Mouse (Mus musculus) lung, embryonic 14.5 days (tissue): ENCODE results near the gene B4galnt1. TPM values are rescaled to one million over a fixed set of nuclear protein-coding genes. Genes with fewer than 3 reads are reported as not detected.
A peak's percentile ranks its signal among the peaks of the same experiment; 100 is the strongest.

Experiments
- ATAC-seq: fragments of 200-750 bp; cut with Nextera tagmentation; 2 replicates; pipeline ENCODE4 v1.8.0; 2017; ENCODE audit warnings: mild to moderate bottlenecking, moderate TSS enrichment, moderate library complexity; ENCODE audit not compliant: insufficient read depth
- DNase-seq: peaks from one replicate; pipeline ENCODE4 v3.0.0-alpha.2; 2015
- H3K27ac ChIP-seq: fragments of 300-500 bp; sonication (generic); 2 replicates; pipeline ENCODE4 v1.5.1; 2014; ENCODE audit warnings: low read depth, mild to moderate bottlenecking, moderate library complexity
- H3K27me3 ChIP-seq: fragments of 300-500 bp; sonication (generic); 2 replicates; pipeline ENCODE4 v1.6.1; 2014; ENCODE audit warnings: low read length, control low read depth; ENCODE audit not compliant: insufficient read depth
- H3K36me3 ChIP-seq: fragments of 300-500 bp; sonication (generic); 2 replicates; pipeline ENCODE4 v1.6.1; 2014; ENCODE audit warnings: control low read depth; ENCODE audit not compliant: insufficient read depth
- H3K4me1 ChIP-seq: fragments of 300-500 bp; sonication (generic); 2 replicates; pipeline ENCODE4 v1.6.1; 2014; ENCODE audit warnings: antibody characterized with exemption, control low read depth; ENCODE audit not compliant: insufficient read depth
- H3K4me2 ChIP-seq: fragments of 300-500 bp; sonication (generic); 2 replicates; pipeline ENCODE4 v1.6.1; 2014; ENCODE audit warnings: mild to moderate bottlenecking
- H3K4me3 ChIP-seq: fragments of 300-500 bp; sonication (generic); 2 replicates; pipeline ENCODE4 v1.5.1; 2014; ENCODE audit warnings: low read depth, low read length
- H3K9ac ChIP-seq: fragments of 300-500 bp; sonication (generic); 2 replicates; pipeline ENCODE4 v1.6.1; 2014
- H3K9me3 ChIP-seq: fragments of 300-500 bp; sonication (generic); 2 replicates; pipeline ENCODE4 v1.6.1; 2016; ENCODE audit warnings: low read depth, low read length, control low read depth
- CTCF ChIP-seq: IDR thresholded peaks from 2 replicates; pipeline ENCODE4 v1.5.1; 2016; ENCODE audit warnings: antibody characterized with exemption, low read depth
- WGBS: fragments of 180-500 bp; shearing (Covaris S2); extraction: QIAGEN DNeasy Blood & Tissue Kit; methylation state at CpG from one replicate; pipeline ENCODE4 v1.1.7; 2014; 5-methylcytosine and 5-hydroxymethylcytosine counted together
- polyA plus RNA-seq: library from polyadenylated mRNA; unstranded; fragments of >200 nt; fragmentation: Nextera tagmentation; extraction: Ambion mirVana; gene quantifications from 2 replicates; pipeline ENCODE4 v1.2.1, GENCODE M21; 2014

Gene B4galnt1
- 2.9 and 4.4 TPM in 2 replicates for polyA plus RNA-seq

DNA sequence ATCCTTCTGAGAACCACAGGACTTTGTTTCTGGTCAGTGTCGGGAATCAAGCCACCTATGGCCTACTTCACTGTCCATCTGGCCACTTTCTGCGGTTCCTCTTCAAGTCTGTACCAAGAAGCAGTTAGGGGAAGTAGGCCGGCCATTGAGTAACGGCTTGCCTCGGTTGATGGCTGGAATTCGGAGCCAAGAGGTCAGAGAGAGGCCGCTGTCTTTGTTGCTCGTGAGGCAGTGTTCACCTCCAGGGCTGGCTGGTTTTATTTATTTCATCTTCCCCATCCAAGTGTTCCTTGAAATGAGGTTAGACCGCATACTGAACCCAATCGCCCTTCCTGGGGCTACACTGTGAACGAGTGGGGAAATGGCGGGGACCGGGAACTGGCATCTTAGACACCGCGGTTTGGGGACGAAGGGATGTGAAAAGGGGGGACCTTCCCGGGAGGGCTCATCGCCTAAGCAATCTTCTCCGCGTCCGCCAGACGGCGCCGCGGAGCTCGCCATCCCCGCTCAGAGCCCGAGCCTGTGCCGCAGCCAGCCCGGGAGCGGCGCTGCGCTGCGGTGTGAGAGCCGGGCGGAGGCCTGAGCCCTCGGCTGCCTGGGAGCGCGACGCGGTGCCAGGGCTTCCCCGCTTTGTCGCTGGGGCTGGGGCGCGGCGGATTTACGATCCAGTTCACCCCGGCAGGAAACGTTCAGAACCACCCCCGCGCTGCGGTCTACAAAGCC, at the start of gene B4galnt1:
Gene B4galnt1 (plus strand): TSS at position 595 of the 723 bp plus-strand sequence.
- H3K36me3 ChIP-seq, result no peaks in the 10 kb centered on the region
- H3K9me3 ChIP-seq, result no peaks in the 10 kb centered on the region
- peaks cover 6% of the 10 kb centered on the region; the same call in 1 of the 2 replicates for H3K4me1 ChIP-seq
- TF ChIP-seq CTCF, result peak; percentile 77
- ATAC-seq, result peak; percentile 89
- no peak within 1 kb of the TSS for H3K27ac ChIP-seq
- peak within 1 kb of the TSS; percentile 63 for H3K9ac ChIP-seq
- peak; percentile 91 for DNase-seq
- peak within 1 kb of the TSS; percentile 100 for H3K4me2 ChIP-seq
- peak within 1 kb of the TSS; percentile 62 for H3K4me3 ChIP-seq
- 3% methylated on average over 52 of the region's 52 CpGs for WGBS
- H3K27me3 ChIP-seq, result peaks cover 63% of the 10 kb centered on the region

DNA sequence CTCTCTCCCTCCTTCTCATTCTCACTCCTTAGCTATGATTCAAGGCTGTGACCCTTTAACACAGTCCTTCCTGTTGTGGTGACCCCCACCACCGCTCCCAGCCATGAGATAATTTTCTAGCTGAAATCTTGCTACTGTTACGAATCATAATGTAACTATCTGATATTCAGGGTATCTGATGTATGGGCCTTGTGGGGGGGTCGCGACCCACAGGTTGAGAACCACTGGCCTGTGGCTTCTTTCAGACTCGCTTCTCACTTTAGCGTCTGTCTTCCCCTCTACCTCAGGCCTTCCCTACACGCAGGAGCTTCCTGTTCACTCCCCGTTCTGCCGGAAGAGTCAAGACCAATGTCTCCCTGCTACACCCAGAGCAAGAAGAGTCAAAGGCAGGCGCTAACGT, 46.6 kb upstream of the B4galnt1 start:
- Histone ChIP-seq H3K9me3 (no peaks in the 10 kb centered on the region), H3K4me1 (peaks cover 3% of the 10 kb centered on the region; the same call in 1 of the 2 replicates), H3K27ac (no peak overlapping the region), H3K4me3 (no peak overlapping the region), H3K9ac (no peak overlapping the region), H3K4me2 (no peak overlapping the region), H3K36me3 (peaks cover 27% of the 10 kb centered on the region), H3K27me3 (no peaks in the 10 kb centered on the region)
- ATAC-seq, result no peak
- DNase-seq, result no peak
- 87% methylated on average over 11 of the region's 11 CpGs for WGBS
- TF ChIP-seq CTCF, result no peak

- peaks cover 27% of the 10 kb centered on the region for H3K36me3 ChIP-seq
- H3K9ac ChIP-seq, result no peak overlapping the region
- peaks cover 3% of the 10 kb centered on the region; the same call in 1 of the 2 replicates for H3K4me1 ChIP-seq
- H3K27ac ChIP-seq, result no peak overlapping the region
- 90% methylated on average over 10 of the region's 10 CpGs for WGBS
- no peaks in the 10 kb centered on the region for H3K27me3 ChIP-seq
- no peak for ATAC-seq
- no peak for DNase-seq
- no peaks in the 10 kb centered on the region for H3K9me3 ChIP-seq
- H3K4me3 ChIP-seq, result no peak overlapping the region
- TF ChIP-seq CTCF, result no peak
- no peak overlapping the region for H3K4me2 ChIP-seq
These were observed 45.8 kb upstream of the B4galnt1 start for GRCm38 (mm10) chr10:127119229-127119628.

GRCm38 (mm10) chr10:127120301-127121065, 44.5 kb upstream of the B4galnt1 start:
- DNase-seq (peak; percentile 23), ATAC-seq (peak; percentile 39)

GRCm38 (mm10) chr10:127121066-127121477, 44.0 kb upstream of the B4galnt1 start, which contains the start of gene Os9:
Os9 (minus strand) TSS chr10:127121131.
- ATAC-seq (peak; percentile 97), DNase-seq (peak; percentile 99)
- Histone ChIP-seq H3K9me3 (no peaks in the 10 kb centered on the region), H3K36me3 (peaks cover 27% of the 10 kb centered on the region), H3K27me3 (no peaks in the 10 kb centered on the region), H3K4me3 (peak within 1 kb of the TSS; percentile 75), H3K27ac (no peak within 1 kb of the TSS), H3K4me2 (peak within 1 kb of the TSS; percentile 93), H3K9ac (peak within 1 kb of the TSS; percentile 70), H3K4me1 (peaks cover 3% of the 10 kb centered on the region; the same call in 1 of the 2 replicates)
- under 1% methylated on average over 19 of the region's 19 CpGs for WGBS
- 0 out of 2 replicates have a peak, but pooled peaks have one; percentile 9 for TF ChIP-seq CTCF

More at GRCm38 (mm10) chr10:127120301-127121065, 44.5 kb upstream of the B4galnt1 start:
- peak overlapping the region; percentile 70 for H3K9ac ChIP-seq
- peaks cover 27% of the 10 kb centered on the region for H3K36me3 ChIP-seq
- H3K9me3 ChIP-seq, result no peaks in the 10 kb centered on the region
- peak overlapping the region; percentile 93 for H3K4me2 ChIP-seq
- no peak overlapping the region for H3K27ac ChIP-seq
- H3K4me1 ChIP-seq, result peaks cover 3% of the 10 kb centered on the region; the same call in 1 of the 2 replicates
- no peak for TF ChIP-seq CTCF
- H3K27me3 ChIP-seq, result no peaks in the 10 kb centered on the region
- H3K4me3 ChIP-seq, result peak overlapping the region; percentile 75
- WGBS, result 3% methylated on average over 34 of the region's 34 CpGs

DNA sequence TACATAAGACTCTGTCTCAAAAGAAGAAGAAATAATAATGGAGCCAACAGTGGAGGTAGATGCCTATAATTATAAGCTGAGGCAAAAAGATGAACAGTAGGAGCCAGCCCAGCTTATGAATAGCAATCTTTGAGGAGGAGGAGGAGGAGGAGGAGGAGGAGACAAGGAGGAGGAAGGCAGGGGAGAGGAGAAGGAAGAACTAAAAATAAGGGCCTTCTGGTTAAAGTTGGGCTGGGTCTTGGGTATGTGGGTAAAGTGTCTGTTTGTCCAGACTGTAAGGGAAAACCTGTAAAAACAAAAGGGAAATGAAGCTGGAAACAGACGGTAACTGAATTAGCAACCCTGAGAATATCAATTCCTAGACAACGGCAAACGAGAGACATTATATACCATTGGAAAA, 43.0 kb upstream of the B4galnt1 start:
- Histone ChIP-seq H3K27me3 (no peaks in the 10 kb centered on the region), H3K9me3 (no peaks in the 10 kb centered on the region), H3K4me1 (peaks cover 3% of the 10 kb centered on the region; the same call in 1 of the 2 replicates), H3K9ac (no peak overlapping the region), H3K4me2 (no peak overlapping the region), H3K27ac (no peak overlapping the region), H3K36me3 (peaks cover 23% of the 10 kb centered on the region), H3K4me3 (no peak overlapping the region)
- 84% methylated on average over 3 of the region's 3 CpGs for WGBS
- no peak for TF ChIP-seq CTCF
- no peak for ATAC-seq
- DNase-seq, result no peak
